Mouse (Mus musculus) retina, embryonic 14.5 days (tissue): ENCODE measurements around the gene Taf4.

Source experiments
- DNase-seq: peaks from one replicate; pipeline ENCODE4 v3.0.0-alpha.2; 2015; ENCODE audit warnings: low spot score

The Taf4 gene

DNA sequence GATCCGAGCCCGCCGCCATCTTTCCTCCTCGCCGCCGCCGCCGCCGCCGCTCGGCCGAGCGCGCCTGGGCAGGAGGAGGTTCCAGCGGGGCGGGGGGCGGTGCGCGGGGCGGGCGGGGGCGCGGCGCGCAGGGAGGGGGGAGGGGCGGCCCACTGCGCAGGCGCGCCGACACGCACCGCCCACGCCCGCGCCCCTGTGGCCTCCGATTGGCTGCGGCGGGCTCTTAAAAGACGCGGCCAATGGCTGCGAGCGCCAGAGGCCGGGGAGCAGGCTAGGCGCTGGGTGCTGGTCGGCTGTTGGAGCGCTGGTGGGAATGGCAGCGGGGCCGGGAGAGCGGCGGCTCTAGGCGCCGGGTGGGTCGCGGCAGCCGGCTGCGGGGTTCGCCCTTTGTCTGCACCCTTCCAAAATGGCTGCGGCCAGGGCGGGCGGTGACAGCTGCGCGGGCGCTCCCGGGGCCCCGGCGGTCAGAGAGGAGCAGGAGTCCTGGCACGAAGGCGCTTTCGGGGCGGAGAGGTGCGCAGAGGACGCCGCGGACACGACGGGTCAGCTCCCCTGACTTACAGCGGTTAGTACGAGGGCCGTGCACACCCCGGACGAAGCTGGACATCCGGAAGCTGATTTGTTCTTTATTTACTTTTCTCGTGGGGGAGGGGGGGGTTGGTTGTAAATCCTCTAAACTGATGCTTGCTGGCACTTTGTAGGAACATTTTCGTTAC lies at the start of gene Taf4:
TSS of gene Taf4 (minus strand) at position 19 of the 716 bp plus-strand sequence.
- peak; percentile 93 for DNase-seq

DNA sequence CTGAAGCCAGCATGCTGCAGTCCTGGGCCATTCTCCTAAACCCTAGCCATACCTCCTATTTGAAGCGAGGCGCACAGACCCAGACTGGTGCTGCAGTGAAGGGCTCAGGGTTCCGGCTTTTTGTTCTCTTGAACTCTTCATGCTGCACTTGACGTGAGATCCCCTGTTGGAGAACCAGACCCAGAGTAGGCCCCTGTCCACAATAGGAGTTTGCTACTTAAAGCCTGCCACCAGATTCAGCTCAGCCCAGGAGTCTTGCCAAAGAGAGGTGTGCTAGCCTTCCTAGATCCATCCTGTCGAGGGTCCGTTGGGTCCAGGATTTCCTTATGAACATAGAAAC lies 49.4 kb upstream of the Taf4 start:
- no peak for DNase-seq

DNA sequence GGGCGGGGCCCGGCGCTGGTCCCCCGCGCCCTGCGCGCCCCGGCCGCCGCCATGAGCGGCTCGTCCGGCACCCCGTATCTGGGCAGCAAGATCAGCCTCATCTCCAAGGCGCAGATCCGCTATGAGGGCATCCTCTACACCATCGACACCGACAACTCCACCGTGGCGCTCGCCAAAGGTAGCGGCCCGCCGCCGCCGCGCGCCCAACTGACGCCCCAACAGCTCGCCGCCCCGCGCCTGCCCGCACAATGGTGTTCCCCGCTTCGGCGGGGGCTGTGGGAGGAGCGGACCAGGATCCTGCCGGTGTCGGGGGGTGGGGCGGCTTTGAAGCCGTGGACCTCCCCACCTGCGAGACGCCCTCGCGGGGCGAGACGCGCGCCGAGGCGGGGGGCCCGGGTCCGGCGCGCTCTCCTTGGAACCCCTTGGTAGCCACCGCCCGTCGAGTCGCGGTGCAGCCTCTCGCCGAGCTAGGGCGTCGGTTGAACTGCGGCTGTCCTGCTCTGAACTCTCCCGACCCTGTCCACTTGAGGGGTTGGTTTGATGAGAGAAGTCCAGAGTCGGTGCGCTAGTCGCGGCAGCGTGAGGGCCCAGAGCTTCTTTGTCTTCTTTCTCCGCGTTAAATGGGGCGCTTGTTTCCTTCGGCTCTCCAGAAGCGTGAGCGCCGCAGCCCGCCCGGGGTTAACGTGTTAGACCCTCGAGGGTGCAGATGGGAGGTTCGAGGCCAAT lies 48.9 kb upstream of the Taf4 start:
- peak; percentile 41 for DNase-seq

DNA sequence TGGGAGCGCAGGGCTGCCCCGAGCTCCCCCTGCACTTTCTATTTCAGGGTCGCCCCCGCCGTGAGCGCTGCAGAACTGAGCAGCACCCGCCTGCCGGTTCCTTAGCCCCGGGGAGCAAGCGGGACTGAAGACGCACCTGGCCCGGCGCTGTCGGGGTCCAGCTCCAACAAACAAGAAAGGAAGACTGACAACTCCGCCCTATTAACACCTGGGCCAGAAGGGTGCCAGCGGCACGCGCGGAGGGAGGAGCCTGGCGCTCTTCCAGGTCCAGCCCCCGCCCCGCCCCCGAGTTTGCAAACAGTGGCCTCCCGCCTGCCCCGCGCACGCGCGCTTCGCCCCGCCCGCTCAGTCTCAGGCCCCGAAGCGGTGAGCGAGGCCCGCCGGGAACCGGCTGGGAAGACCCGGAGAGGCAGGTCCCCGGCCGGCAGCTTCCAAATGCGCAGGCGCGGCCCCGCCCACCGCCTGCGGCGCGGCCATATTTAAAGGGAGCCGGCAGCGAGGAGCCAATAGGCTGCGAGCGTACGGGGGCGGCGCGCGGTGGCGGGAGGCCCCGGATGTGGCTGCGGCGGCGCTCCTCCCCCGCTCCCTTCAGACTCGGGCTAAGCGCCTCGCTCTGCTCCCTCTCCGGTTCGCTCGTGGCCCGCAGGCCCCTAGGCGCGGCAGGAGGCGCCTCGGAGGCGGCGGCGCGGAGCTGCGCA lies 48.1 kb upstream of the Taf4 start, which contains the start of gene Lsm14b:
TSS of gene Lsm14b (plus strand) at position 587 of the 698 bp plus-strand sequence.
- DNase-seq = peak; percentile 98

DNA sequence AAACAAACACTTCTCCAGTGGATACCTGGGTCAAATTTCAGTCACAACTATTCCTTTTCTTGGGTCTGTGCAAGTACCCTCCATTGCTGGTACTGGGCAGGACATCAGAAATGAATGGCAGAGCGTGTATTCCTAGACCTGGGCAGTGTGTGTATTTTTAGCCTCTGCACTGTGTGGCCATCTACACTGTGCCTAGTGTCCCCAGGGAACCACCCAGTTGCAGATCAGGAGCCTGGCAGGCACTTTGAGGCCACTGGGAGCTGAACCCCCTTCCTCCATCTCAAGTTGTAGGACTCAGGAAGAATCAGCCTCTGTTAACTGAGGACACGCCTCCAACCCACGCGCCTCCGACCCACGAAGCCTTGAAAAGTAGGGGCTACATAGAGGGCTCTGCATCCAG lies 46.3 kb upstream of the Taf4 start:
- no peak for DNase-seq

DNA sequence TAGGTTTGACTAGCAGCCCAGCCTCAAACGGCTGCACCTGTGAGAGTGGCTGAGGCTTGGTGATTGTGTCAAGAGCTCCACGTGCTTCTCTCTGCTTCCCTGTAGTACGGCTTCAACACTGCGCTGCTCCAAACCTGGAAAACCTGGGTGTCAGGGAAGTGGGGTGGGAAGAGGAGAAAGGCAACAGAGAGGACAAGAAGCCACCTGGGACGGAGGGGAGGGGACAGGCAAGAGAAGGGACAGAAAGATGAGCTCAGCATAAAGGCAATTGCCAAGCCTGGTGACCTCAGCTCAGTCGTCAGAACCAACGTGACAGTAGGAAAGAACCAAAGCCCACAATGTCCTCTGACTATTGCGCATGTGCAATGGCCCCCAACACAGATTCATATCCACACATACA lies 44.5 kb upstream of the Taf4 start:
- DNase-seq = no peak

DNA sequence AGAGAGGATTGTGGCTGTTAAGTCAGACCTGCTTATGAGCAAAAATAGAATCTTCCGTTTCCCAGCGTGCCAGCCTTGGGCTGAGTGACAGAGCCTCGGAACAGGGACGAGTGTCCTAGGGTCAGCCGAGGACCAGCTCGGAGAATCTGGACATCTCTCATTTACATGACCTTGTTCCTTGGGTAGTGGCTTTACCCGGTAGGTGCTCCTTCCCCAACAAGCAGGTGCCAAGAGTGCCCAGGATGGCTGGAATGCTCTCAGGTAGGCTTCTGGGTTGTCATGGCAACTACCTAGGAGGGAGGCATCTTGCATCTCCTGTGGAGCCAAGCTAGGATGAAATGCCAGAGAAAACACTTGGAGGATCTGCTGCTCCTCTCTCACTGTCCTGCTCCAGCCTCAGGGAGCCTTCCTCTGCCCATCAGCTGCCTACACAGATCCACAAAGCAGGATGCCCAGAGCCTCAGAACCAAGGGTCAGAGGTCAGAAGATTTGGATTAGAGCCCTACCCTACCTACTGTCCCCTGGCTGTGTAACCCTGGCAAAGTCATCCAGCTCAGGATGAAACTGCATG lies 43.7 kb upstream of the Taf4 start:
- DNase-seq = no peak

DNA sequence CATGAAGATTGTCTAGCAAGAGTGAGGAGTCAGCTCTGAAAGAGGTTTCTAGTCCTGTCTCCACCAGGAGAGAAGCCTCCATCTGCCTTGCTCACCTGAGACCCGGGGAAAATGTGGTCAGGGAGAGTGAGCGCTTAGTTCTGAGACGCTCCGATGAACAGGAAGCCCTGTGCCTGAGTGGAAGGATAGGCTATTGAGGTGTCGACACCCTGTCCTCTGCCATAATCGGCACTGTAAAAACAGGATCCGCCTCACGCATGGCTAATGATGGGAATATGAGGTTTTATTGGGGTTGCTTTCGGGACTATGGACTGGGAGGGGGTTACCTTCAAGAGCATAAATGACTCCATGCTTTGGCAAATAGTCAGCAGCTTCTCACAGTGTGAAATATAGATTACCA lies 42.1 kb upstream of the Taf4 start:
- DNase-seq = no peak

DNA sequence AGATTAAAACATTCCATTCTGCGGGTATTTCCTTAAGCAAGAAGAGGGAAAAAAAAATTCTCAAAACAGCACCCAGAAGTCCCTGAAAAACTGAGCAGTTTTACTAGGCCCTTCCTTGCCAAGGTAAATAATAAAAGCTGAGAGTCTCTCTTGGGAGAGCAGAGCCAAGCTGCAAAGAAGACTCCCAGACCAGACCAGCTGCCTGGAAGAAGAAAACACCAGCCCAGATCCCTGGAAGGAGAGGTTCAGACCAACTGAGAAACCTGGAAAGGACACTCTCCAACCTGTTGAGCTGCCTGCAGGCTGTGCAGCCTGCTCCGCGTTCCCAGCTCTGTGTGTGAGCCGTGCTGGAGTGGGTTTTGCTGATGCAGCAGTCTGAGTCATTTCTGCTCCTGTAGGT lies 41.2 kb upstream of the Taf4 start:
- no peak for DNase-seq

DNA sequence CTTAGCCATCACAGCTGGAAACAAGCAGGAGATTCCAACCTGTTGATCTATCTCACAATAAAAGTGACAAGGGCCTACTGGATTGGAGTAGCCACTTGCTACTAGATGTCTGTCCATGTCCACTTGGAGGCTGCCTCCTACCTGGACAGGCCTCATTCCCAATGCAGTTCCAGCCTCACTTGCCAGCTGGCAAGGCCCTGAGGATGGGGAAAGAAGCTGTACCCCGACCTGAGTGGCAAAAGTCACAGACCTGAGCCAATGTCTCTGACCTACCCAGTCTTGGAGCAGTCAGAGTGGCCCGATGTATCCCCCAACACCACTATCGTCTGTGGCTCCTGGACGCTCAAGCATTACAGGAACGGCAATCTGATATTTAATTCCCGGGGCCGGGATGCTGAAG lies 37.2 kb upstream of the Taf4 start:
- DNase-seq = no peak

DNA sequence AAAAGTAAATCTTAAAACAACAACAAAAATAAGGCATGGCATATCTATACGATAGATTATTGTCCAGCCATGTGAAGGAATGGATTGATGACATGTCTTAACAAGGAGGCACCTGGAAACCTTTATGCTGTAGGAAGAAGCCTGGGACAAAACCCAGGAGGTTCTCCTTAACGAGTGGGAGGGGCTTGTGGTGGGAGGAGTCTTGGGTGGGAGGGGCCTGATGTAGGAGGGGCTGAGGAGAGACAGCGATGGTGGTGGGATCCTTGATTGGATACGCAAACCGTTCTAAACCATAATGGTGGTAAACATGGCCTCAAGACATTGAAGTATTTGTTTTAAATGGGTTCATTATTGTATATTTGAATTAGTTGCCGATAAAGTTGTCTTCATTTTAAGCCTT lies 34.9 kb upstream of the Taf4 start:
- DNase-seq = no peak

DNA sequence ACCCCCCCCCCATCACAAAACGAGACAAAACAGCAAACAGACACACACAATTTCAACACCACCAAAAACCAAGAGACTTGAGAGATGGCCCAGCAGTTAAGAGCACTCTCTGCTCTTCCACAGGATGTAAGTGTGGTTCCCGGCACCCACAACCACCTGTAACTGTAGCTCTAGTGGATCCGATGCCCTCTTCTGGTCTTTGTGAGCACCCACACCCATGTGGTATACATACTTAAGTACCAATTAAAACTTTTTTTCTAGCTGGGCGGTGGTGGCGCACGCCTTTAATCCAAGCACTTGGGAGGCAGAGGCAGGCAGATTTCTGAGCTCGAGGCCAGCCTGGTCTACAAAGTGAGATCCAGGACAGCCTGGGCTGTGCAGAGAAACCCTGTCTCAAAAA lies 34.2 kb upstream of the Taf4 start:
- no peak for DNase-seq

DNA sequence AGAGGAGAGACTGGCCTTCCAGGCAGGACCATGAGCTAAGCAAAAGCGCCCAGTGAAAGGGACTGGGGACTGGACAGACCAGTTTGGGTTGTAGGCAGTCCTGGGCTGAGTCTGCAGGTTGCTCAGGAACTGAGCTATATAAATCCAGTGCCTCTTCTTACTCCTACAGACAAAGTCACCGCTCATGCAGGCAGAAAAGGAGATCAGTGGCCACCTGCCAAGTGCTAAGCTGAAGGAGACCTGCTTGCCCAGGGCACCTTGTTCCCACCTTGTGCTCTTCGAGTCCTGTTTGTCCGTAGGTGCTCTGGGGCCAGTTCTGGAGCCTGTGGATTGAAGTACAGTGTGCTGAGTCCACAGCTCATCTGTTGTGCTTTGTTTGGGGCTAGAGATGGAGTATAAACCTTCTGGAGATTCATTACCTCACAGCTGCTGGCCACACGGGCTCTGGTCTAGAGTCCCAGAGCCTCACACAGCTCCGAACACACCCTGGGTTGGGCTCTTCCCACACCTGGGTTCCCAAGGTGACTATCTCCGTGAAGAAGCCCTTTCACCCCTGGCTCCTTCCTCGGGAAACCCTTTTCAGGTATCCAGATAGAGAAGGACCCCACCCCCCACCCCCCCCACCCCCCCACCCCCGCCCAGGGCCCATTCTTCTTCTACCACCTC lies 30.0 kb upstream of the Taf4 start:
- no peak for DNase-seq

DNA sequence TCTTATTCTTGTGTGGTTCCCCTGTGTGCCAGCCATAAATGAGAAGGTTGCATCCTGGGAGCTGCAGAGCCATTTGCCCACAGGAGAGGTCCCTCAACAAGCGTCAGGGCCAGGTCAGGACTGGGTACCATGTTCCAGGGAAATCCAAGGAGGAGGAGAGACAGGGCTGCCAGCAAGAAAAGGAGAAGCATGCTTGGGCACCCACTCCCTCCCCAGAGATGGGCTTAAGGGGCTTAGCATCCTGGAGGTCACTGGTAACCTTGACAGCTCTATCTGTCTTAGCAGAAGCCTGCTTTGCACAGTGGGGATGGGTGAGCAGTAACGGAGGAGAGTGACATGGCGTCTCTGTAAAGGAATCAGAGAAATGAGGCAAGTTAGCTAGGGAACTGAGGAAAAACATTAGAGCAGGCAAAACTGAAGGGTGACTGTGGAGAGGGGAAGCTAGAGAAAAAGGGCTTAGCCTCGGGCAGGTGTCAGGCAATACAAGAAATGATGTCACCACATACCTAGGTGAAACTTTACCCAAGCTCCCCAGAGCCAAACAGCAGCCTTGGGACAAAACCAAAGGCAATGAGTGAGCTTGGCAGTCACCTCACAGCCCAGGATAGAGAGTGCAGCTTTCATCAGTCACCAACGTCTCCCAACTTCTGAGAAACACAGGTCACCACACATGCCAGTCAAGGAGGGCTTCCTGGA lies 29.4 kb upstream of the Taf4 start:
- DNase-seq = no peak

DNA sequence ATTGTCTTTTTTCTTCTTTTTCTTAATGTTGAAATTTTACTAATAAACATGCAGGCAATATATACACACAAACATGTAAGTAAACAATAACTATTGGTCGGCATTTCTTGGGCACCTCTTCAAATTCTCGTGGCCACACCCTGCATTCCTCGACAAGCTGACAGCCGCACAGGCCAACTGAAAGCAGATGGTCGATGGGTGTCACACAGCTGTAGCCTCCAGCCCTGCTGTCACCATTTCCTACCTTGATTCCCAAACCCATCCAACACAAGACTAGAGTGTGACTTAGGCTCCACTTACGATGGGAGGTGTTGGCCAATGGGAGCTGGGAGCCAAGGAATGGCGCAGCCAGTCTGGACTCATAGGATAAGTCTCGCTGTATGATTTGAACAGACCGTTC lies 25.2 kb upstream of the Taf4 start:
- DNase-seq = no peak

DNA sequence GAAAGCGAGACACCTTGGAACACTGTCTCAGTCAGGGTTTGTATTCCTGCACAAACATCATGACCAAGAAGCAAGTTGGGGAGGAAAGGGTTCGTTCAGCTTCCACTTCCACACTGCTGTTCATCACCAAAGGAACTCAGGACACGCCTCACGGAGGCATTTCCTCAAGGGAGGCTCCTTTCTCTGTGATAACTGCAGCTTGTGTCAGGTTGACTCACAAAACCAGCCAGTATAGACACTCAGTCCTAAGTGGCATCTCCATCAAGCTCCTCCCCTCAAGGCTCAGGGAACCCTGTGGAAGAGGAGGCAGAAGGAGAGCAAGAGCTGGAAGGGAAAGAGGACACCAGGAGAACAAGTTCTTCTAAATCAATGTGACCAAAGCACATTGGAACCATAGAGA lies 22.0 kb upstream of the Taf4 start:
- DNase-seq = no peak

DNA sequence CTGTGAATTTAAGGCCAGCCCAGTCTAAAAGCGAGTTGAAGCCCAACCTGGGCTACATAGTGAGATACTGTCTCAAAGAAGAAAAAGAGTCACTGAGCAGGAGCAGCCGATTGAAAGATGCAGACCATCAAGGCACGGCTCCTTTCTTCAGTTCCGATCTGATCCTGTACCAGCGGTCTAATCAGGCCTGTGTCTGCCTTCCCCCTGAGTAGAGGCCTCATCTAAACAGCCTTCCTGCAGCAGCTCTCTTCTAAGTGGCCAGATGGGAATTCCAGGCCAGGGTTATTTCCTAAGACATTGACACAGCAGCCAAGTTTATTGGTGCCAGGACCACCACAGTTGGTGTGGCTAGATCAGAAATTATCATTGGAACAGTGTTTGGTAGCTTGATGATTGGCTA lies 16.6 kb upstream of the Taf4 start:
- no peak for DNase-seq

DNA sequence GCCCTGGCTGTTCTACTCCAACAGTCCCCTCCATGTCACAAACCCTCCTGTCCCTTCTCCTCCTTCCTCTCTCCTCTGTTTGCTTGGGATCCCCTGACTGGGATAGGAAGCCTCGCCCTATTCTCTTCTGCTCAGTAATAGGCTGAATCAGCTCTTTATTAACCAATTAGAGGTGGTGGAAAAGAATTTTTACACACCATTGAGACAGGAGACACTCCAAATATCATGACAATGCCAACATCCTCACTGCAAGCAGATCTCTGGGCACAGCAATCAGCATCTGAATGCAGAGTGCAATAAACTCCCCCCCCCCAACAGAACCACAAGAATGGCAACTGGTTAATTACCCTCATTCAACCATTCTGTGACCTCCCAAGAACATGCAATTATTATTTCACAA lies 12.7 kb upstream of the Taf4 start:
- no peak for DNase-seq

DNA sequence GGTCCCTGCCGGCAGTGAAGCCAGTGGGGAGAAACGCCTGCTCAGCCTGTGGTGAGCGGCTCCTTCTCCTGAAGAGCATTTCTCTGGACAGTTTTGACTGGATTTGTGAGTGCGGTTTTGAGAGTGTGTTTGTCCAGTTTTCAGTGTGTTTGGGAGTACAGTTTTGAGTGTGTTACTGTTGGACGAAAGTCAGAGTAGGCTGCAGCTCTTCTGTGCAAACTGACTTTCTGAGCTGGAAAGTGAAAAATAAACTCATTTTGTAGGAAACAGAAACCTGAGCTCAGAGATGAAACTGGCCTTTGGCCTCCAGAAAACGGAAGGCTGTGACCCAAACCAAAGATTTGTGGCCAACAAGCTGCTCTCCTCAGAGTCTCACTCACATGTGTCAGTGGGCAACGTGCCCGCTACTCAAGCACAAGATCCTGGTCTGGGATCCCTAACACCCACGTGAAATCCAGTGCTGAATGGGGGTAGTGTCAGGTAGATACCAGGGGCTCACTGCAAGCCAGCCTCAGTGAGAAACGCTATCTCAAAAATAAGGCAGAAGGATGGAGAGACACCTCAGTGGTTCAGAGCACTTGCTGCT lies 10.1 kb upstream of the Taf4 start:
- DNase-seq = no peak

DNA sequence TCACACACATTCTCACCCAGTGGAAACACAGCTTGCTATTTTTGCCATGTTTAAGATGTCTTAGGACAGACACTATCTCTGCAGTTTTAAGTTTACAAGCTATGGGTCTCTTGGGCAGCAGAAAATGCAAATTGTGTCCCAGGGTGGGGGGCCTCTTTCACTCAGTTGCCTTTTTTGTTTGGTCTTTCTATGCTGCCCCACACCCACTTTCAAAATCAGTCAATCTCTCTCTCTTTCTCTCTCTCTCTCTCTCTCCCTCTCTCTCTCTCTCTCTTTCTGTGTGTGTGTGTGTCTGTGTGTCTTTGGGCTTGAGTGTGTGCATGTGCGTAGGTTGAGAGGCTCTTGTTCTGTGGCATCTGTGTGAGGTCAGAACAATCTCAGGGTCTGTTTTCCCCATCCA lies 9.2 kb upstream of the Taf4 start:
- no peak for DNase-seq

DNA sequence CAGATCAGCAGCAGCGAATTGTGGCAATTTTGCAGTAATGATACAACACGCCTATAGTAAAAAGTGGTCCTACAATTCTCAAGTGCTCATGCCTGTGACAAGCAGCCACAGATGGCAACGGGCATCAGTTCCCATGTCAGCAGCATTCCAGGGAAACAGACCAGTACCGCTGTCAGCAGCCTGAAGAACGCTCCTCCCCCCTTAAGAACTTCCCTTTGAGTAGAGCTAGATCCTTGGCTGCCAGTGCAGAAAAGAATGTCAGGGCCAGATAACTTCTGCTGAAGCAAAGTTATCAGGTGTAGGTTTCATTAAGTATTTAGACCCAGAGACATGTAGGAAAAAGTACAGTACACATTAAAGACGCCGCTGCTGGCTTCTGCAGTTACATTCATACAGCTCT lies 8.4 kb upstream of the Taf4 start:
- no peak for DNase-seq
